Mouse (Mus musculus) midbrain, embryonic 16.5 days (tissue): ENCODE measurements around the gene Tmem14a. TPM values are rescaled to one million over a fixed set of nuclear protein-coding genes. Genes with fewer than 3 reads are reported as not detected.
"Not testable (repeated sequence)": the region's sequence is repeated elsewhere in the genome, so short reads cannot be mapped to it uniquely, and the experiment has no call there.

Experiments used
- ATAC-seq: fragments of 200-750 bp; cut with Nextera tagmentation; 2 replicates; pipeline ENCODE4 v1.8.0; 2017; ENCODE audit warnings: moderate TSS enrichment
- H3K27ac ChIP-seq: fragments of 300-500 bp; sonication (generic); 2 replicates; pipeline ENCODE4 v1.5.1; 2014; ENCODE audit warnings: mild to moderate bottlenecking, low read length, mixed read lengths
- H3K27me3 ChIP-seq: fragments of 300-500 bp; sonication (generic); 2 replicates; pipeline ENCODE4 v1.6.1; 2014; ENCODE audit warnings: low read depth, low read length, mixed read lengths; ENCODE audit not compliant: control insufficient read depth, insufficient read depth
- H3K36me3 ChIP-seq: fragments of 300-500 bp; sonication (generic); 2 replicates; pipeline ENCODE4 v1.6.1; 2014; ENCODE audit warnings: mild to moderate bottlenecking, low read length, moderate library complexity, mixed read lengths; ENCODE audit not compliant: control insufficient read depth, insufficient read depth
- H3K4me1 ChIP-seq: fragments of 300-500 bp; sonication (generic); 2 replicates; pipeline ENCODE4 v1.6.1; 2014; ENCODE audit warnings: mild to moderate bottlenecking, low read length, mixed read lengths; ENCODE audit not compliant: control insufficient read depth, insufficient read depth
- H3K4me2 ChIP-seq: fragments of 300-500 bp; sonication (generic); 2 replicates; pipeline ENCODE4 v1.6.1; 2014; ENCODE audit warnings: mild to moderate bottlenecking, low read length, mixed read lengths
- H3K4me3 ChIP-seq: fragments of 300-500 bp; sonication (generic); 2 replicates; pipeline ENCODE4 v1.5.1; 2014; ENCODE audit warnings: low read depth, mild to moderate bottlenecking, low read length, moderate library complexity, mixed read lengths
- H3K9ac ChIP-seq: fragments of 300-500 bp; sonication (generic); 2 replicates; pipeline ENCODE4 v1.6.1; 2014; ENCODE audit warnings: low read depth, low read length, mixed read lengths
- H3K9me3 ChIP-seq: fragments of 300-500 bp; sonication (generic); replicated peaks from 2 replicates; pipeline ENCODE4 v1.6.1; 2014; ENCODE audit warnings: mild to moderate bottlenecking, low read length, mixed read lengths; ENCODE audit not compliant: control insufficient read depth, poor library complexity, severe bottlenecking
- WGBS: fragments of 180-500 bp; shearing (Covaris S2); extraction: QIAGEN DNeasy Blood & Tissue Kit; methylation state at CpG from one replicate; pipeline ENCODE4 v1.1.7; 2014; 5-methylcytosine and 5-hydroxymethylcytosine counted together
- polyA plus RNA-seq: library from polyadenylated mRNA; unstranded; fragments of >200 nt; fragmentation: Nextera tagmentation; extraction: Ambion mirVana; gene quantifications from 2 replicates; pipeline ENCODE4 v1.2.1, GENCODE M21; 2015

Tmem14a gene
- 18.8 and 20.7 TPM in 2 replicates for polyA plus RNA-seq

DNA sequence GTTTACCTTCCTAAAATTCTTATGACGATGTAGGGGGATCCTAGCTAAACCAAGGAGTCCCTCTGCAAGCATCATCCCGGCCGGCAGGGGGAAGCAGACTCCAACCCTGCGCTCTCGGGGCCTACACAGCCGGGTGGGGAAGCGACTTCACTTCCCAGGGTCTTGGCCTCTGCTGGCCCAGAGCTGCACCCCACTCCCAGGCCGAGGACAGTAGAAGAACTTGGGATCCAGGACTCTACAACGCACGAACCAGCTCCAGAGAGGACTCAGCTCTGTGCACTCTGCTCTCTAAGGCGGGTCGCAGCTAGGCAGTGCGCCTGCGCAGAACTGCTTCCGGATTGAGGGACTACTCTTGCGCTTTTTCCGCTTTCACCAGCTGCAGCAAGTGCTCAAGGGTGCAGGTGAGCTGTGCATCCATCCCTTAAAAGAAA is at the start of gene Tmem14a:
Gene Tmem14a (plus strand): TSS at position 87 of the 431 bp plus-strand sequence.
- under 1% methylated on average over 17 of the region's 17 CpGs for WGBS
- Histone ChIP-seq H3K4me3 (peak within 1 kb of the TSS; percentile 73), H3K9ac (peak within 1 kb of the TSS; percentile 84), H3K36me3 (no peaks in the 10 kb centered on the region), H3K4me2 (peak within 1 kb of the TSS; percentile 82), H3K4me1 (peaks cover 8% of the 10 kb centered on the region), H3K27ac (peak within 1 kb of the TSS; percentile 82), H3K27me3 (no peaks in the 10 kb centered on the region), H3K9me3 (no peaks in the 10 kb centered on the region)
- ATAC-seq = peak; percentile 98

GRCm38 (mm10) chr1:21185196-21185595 is 33.2 kb upstream of the Tmem14a start:
- Histone ChIP-seq H3K4me1 (no peaks in the 10 kb centered on the region), H3K9me3 (no peaks in the 10 kb centered on the region), H3K4me3 (no peak overlapping the region), H3K27ac (no peak overlapping the region), H3K36me3 (no peaks in the 10 kb centered on the region), H3K4me2 (no peak overlapping the region), H3K27me3 (no peaks in the 10 kb centered on the region), H3K9ac (no peak overlapping the region)
- ATAC-seq = no peak
- 96% methylated on average over 6 of the region's 6 CpGs for WGBS

DNA sequence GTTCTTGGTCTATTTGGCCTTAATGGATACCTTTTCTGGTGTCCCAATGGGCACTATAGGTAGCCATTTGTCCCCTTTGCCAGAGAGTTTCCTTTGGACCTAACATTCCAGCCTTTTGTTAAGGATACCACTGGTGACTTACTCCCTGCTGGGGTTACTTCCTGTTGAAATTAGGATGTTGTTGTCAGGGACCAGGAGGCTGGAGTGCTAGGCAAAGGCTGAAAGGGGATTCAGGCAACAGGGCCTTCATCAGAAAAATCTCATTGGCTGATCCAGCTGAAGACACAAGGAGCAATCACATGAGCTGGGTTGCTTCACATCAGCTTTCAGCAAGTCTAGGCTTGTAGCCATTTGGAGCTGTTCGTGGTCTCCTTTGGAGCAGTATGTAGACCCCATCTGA is 12.1 kb upstream of the Tmem14a start:
- 88% methylated on average over 1 of the region's 1 CpGs for WGBS
- Histone ChIP-seq H3K27ac (no peak overlapping the region), H3K4me2 (no peak overlapping the region), H3K27me3 (no peaks in the 10 kb centered on the region), H3K9me3 (no peaks in the 10 kb centered on the region), H3K36me3 (no peaks in the 10 kb centered on the region), H3K9ac (no peak overlapping the region), H3K4me3 (no peak overlapping the region), H3K4me1 (no peaks in the 10 kb centered on the region)
- no peak for ATAC-seq

DNA sequence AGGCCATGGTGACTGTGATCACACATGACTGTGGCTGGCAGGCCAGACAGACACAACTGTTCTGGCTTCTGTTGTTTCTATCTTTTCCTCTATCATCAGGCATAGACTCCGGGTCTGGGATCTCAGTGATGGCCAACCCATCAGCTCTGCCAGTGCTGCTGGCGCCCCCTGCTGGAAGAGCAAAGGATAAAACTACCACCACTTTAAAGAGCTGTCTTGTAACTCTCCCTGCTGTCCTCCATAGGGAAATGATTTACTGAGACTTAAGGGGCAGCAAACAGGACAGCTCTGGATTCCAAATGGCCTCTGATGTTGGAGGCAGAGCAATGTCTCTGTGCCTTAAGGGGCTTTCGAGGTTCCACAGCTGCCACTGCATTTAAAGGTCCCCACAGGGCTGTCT is 4.8 kb upstream of the Tmem14a start:
- not testable (repeated sequence) for ATAC-seq, H3K9me3 ChIP-seq
- 29% methylated on average over 2 of the region's 3 CpGs for WGBS

GRCm38 (mm10) chr1:21213991-21214692 is 4.2 kb upstream of the Tmem14a start:
- not testable (repeated sequence) for H3K27me3 ChIP-seq, H3K4me3 ChIP-seq, H3K4me1 ChIP-seq, H3K4me2 ChIP-seq, H3K36me3 ChIP-seq, H3K9me3 ChIP-seq, H3K27ac ChIP-seq, ATAC-seq, H3K9ac ChIP-seq
- WGBS = 78% methylated on average over 6 of the region's 6 CpGs

More for the DNA sequence above, 4.8 kb upstream of the Tmem14a start:
- H3K27ac ChIP-seq, H3K36me3 ChIP-seq, H3K4me3 ChIP-seq, H3K27me3 ChIP-seq, H3K4me1 ChIP-seq, H3K9ac ChIP-seq, H3K4me2 ChIP-seq: not testable (repeated sequence)

DNA sequence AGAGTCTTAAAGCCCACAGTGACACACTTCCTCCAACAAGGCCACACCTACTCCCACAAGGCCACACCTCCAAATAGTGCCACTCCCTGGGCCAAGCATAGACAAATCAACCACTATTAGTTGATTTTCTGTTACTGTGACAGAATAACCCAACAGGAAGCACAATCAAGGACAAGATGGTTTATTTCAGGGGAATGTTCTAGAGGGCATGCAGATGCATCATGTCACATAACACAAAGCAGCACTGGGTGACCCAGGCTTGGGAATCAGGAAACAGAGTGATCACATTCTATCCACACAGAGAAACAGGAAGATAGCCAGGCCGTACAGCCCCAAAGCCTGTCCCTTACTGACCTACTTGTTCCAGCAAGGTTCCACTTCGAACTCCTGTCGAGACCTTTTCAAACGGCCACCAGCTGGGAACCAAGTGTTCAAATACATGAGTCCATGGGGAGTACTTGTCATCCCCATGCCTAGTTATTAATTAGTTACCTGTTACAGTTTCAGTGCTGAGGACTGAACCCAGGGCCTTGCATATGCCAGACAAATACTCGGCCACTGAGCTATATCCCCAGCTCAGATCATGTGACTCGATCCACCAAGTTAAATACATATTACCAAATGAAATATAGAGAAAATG is 9.5 kb downstream of the Tmem14a start:
- 91% methylated on average over 6 of the region's 6 CpGs for WGBS
- no peak overlapping the region for H3K27ac ChIP-seq

DNA sequence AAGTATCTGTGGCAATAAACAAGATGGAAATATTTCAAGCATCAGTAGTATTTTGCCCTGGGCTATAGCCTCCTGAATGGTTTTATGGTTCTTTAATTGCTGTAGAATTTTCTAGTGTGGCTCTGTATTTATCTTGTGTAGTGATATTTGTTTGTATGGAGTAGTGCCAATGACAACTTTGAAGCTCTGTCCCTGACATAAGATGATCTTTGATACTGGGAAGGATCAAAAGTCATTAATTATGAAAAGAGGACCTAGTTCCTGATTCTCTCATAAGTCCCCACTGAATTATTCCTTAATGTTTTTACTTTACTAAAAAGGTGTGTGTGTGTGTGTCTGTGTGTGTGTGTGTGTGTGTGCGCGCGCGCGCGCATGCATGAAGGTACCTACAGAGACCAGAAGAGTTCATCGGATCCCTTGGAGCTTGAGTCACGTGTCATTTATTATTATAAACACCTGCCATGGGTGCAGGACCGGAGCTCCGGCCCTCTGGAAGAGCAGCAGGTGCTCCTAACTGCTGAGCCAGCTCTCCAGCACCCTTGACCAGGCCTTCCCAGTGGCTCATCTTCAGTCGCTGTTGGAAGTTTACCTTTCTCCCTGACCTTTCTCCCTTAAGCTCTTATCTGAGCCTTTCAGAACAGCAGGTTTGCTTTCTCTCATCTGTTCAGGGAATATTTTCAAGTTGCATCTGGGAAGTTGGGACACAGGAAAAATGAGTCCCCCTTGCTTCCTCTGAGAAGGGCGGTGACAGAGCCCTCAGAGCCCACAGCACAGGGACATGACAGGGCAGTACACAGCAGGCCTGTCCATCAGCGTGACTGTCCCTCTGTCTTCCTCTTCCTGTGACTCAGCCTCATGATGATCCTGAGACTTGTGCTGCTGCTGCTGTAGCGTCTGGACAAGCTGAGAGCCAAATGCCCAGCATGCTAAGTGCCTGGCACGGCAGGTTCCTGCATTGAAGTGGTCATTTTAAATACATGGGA is 10.7 kb downstream of the Tmem14a start:
- H3K4me3 ChIP-seq, H3K4me2 ChIP-seq, H3K9me3 ChIP-seq, H3K36me3 ChIP-seq, ATAC-seq, H3K27me3 ChIP-seq, H3K9ac ChIP-seq, H3K4me1 ChIP-seq, H3K27ac ChIP-seq: not testable (repeated sequence)
- 81% methylated on average over 14 of the region's 15 CpGs for WGBS

More for the DNA sequence above, 9.5 kb downstream of the Tmem14a start:
- H3K4me2 ChIP-seq = no peak overlapping the region
- no peaks in the 10 kb centered on the region for H3K4me1 ChIP-seq
- ATAC-seq = no peak
- no peak overlapping the region for H3K9ac ChIP-seq
- no peak overlapping the region for H3K4me3 ChIP-seq
- 0 out of 2 replicates have a peak, but pooled peaks cover 2% of the 10 kb centered on the region for H3K36me3 ChIP-seq
- no peaks in the 10 kb centered on the region for H3K27me3 ChIP-seq
- H3K9me3 ChIP-seq = no peaks in the 10 kb centered on the region

DNA sequence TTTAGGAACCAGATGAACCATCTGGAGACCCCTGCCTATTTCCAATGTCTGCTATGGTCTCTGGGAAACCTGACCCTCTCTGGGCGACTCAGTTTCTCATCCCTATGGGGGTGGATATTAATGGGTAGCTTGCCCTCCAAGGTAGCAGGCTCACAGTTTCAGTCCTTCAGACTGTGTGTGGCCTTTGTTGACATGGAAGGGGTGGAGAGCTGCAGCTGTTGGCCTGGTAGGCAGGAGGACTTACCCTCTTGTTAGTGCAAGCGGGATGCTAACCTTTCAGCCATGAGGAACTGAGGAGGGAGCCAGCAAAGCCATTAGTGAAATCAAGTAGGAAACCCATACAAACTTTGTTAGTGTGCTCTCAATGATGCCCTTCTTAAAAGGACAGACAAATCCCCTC is 12.0 kb downstream of the Tmem14a start:
- H3K27ac ChIP-seq = no peak overlapping the region
- ATAC-seq = no peak

More for the DNA sequence above, 12.0 kb downstream of the Tmem14a start:
- H3K36me3 ChIP-seq = 0 out of 2 replicates have a peak, but pooled peaks cover 2% of the 10 kb centered on the region
- H3K9ac ChIP-seq = no peak overlapping the region
- H3K9me3 ChIP-seq = no peaks in the 10 kb centered on the region
- no peak overlapping the region for H3K4me2 ChIP-seq
- 79% methylated on average over 2 of the region's 2 CpGs for WGBS
- H3K4me1 ChIP-seq = no peaks in the 10 kb centered on the region
- H3K4me3 ChIP-seq = no peak overlapping the region
- no peaks in the 10 kb centered on the region for H3K27me3 ChIP-seq
